Comparison of ENCODE assay signal across 9 mouse cellular contexts in the genomic region with DNA sequence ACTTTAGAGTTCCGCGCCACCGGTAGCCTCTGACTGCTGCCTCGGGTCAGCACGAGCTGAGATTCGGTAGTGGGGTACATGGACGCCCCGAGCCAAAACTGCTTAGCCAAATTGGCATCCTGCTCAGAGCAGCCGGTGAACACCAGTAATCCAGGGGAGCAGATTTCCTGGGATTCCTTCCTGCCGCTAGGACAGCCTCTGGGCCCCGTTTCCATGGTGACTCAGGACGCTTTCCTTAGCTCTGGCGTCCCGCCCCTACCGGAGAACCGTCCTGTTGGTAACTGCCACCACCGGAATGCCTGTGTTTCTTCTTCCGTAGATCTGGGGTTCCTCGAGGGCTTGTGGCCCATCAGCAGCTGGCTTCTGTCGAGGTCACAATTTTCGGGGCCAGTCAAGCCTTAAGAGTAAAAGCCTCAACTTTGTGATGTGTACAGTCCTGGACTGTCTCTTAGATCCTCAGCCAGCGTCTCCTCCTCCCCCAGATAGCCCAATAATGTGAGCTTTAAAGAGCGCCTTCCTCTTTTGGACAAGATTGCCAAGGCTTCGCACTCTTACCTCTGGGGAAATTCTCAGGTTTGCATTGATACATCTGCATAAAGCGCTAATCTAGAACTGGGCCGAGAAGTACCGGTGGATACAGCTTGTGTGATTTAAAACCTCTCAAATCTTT. TPM values are rescaled to one million over a fixed set of nuclear protein-coding genes. Genes with fewer than 3 reads are reported as not detected.
DNase-seq lines count a peak whose midpoint lies in the region; ATAC-seq and TF ChIP-seq lines count a peak whose summit lies in the region.
"Had no signal": no experiment of that assay in that cellular context is flagged by ENCODE, and none has a peak within 500 bp of the region (broad histone marks: within the 10 kb centered on the region; RNA-seq: fewer than 3 reads in every experiment).

Gene 4833427G06Rik, minus strand, starts transcription at position 323 of the 670 bp plus-strand sequence.

- H3K9ac ChIP-seq in ES-Bruce4 (ENCODE audit: low read depth, poor library complexity, severe bottlenecking): no peak within 1 kb of the TSS
- peak within 1 kb of the TSS; percentile 23 for H3K9ac ChIP-seq in embryonic facial prominence, embryonic 14.5 days (ENCODE audit: low read depth, low read length)
- H3K9ac ChIP-seq in lung, embryonic 16.5 days (ENCODE audit: low read length): no peak within 1 kb of the TSS

- intact Hi-C loops in heart, postnatal 25 days (cut with DNase I): loop anchor here (2.0 kb wide), 1 partner anchor 25 kb away; the partner anchor contains the start of gene Layn

- TF ChIP-seq CTCF in ES-Bruce4 (IDR thresholded peaks at IDR 0.05; ENCODE audit: low read depth, low read length): no peak

- no peak within 1 kb of the TSS for H3K27ac ChIP-seq in ES-Bruce4 (ENCODE audit: insufficient read depth, low read length)
- H3K27ac ChIP-seq in embryonic facial prominence, embryonic 14.5 days (replicated peaks; ENCODE audit: low read depth, low read length): no peak within 1 kb of the TSS
- no peak within 1 kb of the TSS for H3K27ac ChIP-seq in lung, embryonic 16.5 days (ENCODE audit: low read length)

- peak within 1 kb of the TSS; percentile 28; the same call in 1 of the 2 replicates for H3K4me3 ChIP-seq in ES-Bruce4 (ENCODE audit: low read depth, low read length)
- H3K4me3 ChIP-seq in embryonic facial prominence, embryonic 14.5 days (ENCODE audit: low read depth, low read length): peak within 1 kb of the TSS; percentile 58
- H3K4me3 ChIP-seq in lung, embryonic 16.5 days (ENCODE audit: low read length): peak within 1 kb of the TSS; percentile 28

- peak; percentile 82 for DNase-seq in adrenal gland, postnatal 14 days
- DNase-seq in embryonic facial prominence, embryonic 14.5 days (ENCODE audit: low spot score): peak; percentile 82
- DNase-seq in heart, postnatal 25 days (ENCODE audit: low spot score): peak; percentile 3
- DNase-seq in kidney, postnatal 36 days: peak; percentile 67 to 76
- peak; percentile 82 for DNase-seq in retina, embryonic 14.5 days (ENCODE audit: low spot score)
- no peak for DNase-seq in thymus, postnatal 25 days

- 10% methylated on average over 27 of the region's 27 CpGs for WGBS in embryonic facial prominence, embryonic 14.5 days
- 9% methylated on average over 27 of the region's 27 CpGs for whole genome bisulfite sequencing in lung, embryonic 16.5 days

- peaks cover 3% of the 10 kb centered on the region; the same call in 1 of the 2 replicates for H3K27me3 ChIP-seq in ES-Bruce4 (ENCODE audit: control insufficient read depth, insufficient read depth, low read length, poor library complexity, severe bottlenecking)
- H3K27me3 ChIP-seq in embryonic facial prominence, embryonic 14.5 days (replicated peaks; ENCODE audit: control insufficient read depth, insufficient read depth, low read length): peaks cover 10% of the 10 kb centered on the region; the same call in 1 of the 2 replicates
- peaks cover 7% of the 10 kb centered on the region; the same call in 1 of the 2 replicates for H3K27me3 ChIP-seq in lung, embryonic 16.5 days (ENCODE audit: control insufficient read depth, insufficient read depth, low read depth, low read length)

- no peak for TF ChIP-seq EP300 in ES-Bruce4 (IDR thresholded peaks at IDR 0.05; ENCODE audit: insufficient read depth, low read depth, low read length)

- ATAC-seq in embryonic facial prominence, embryonic 14.5 days (ENCODE audit: low read depth): peak; percentile 78
- ATAC-seq in lung, embryonic 16.5 days (ENCODE audit: low read depth): peak; percentile 78

- H3K4me2 ChIP-seq in embryonic facial prominence, embryonic 14.5 days (ENCODE audit: low read depth, low read length): peak within 1 kb of the TSS; percentile 100
- peak within 1 kb of the TSS; percentile 99 for H3K4me2 ChIP-seq in lung, embryonic 16.5 days (ENCODE audit: low read depth, low read length)

- H3K9me3 ChIP-seq in ES-Bruce4 (replicated peaks; ENCODE audit: control insufficient read depth, insufficient read depth, low read length, poor library complexity, severe bottlenecking): no peaks in the 10 kb centered on the region; the same call in 1 of the 2 replicates
- H3K9me3 ChIP-seq in embryonic facial prominence, embryonic 14.5 days (ENCODE audit: control insufficient read depth, low read length): no peaks in the 10 kb centered on the region
- no peaks in the 10 kb centered on the region for H3K9me3 ChIP-seq in lung, embryonic 16.5 days (ENCODE audit: control insufficient read depth, low read length)

- TF ChIP-seq POLR2A in ES-Bruce4 (IDR thresholded peaks at IDR 0.05; ENCODE audit: insufficient read depth, low read length): no peak

- H3K4me1 ChIP-seq in ES-Bruce4 (ENCODE audit: control insufficient read depth, insufficient read depth, low read length): peaks cover 2% of the 10 kb centered on the region
- H3K4me1 ChIP-seq in embryonic facial prominence, embryonic 14.5 days (ENCODE audit: control insufficient read depth, insufficient read depth, low read length): peaks cover 11% of the 10 kb centered on the region; the same call in 1 of the 2 replicates
- peaks cover 4% of the 10 kb centered on the region; the same call in 1 of the 2 replicates for H3K4me1 ChIP-seq in lung, embryonic 16.5 days (replicated peaks; ENCODE audit: control insufficient read depth, insufficient read depth, low read length)

- H3K36me3 ChIP-seq in ES-Bruce4 (ENCODE audit: control insufficient read depth, insufficient read depth, low read length, poor library complexity, severe bottlenecking): no peaks in the 10 kb centered on the region
- H3K36me3 ChIP-seq in embryonic facial prominence, embryonic 14.5 days (ENCODE audit: control insufficient read depth, insufficient read depth, low read length): no peaks in the 10 kb centered on the region
- no peaks in the 10 kb centered on the region for H3K36me3 ChIP-seq in lung, embryonic 16.5 days (ENCODE audit: control insufficient read depth, insufficient read depth, low read length)

RNA-seq across cellular contexts. Expression of gene 4833427G06Rik, which starts in this region (rescaled TPM):
- polyA plus RNA-seq in ES-Bruce4 (2011; ENCODE audit: insufficient read depth, insufficient read length, low read depth, missing spikeins): not detected in 2 replicates
- not detected in 2 replicates for total RNA-seq in adrenal gland, postnatal 14 days (2021)
- 0.93 and 5.0 TPM in 2 replicates for polyA plus RNA-seq in embryonic facial prominence, embryonic 14.5 days (2014; fragmentation: Nextera tagmentation; extraction: Ambion mirVana)
- not detected for total RNA-seq in heart, postnatal 25 days (2021)
- polyA plus RNA-seq in lung, embryonic 16.5 days (2015; fragmentation: Nextera tagmentation; extraction: Ambion mirVana): 5.9 and 6.3 TPM in 2 replicates
- polyA plus RNA-seq: erythroblast, embryonic 14.5 days had no signal

Comparison
In these comparisons a context has a peak if more than half of its experiments do, and no peak if none do; other contexts are left out.
1. Peak in DNase-seq in adrenal gland, postnatal 14 days; RNA of the gene not detected or under 1 TPM.
2. Peak in DNase-seq in heart, postnatal 25 days; RNA of the gene not detected or under 1 TPM.